Mouse (Mus musculus): ENCODE results near the gene Nrxn2. TPM values are rescaled to one million over a fixed set of nuclear protein-coding genes. Genes with fewer than 3 reads are reported as not detected.

The Nrxn2 gene
- total RNA-seq, 2 experiments from 2014 or later: 4.3 to 4.8 TPM

DNA sequence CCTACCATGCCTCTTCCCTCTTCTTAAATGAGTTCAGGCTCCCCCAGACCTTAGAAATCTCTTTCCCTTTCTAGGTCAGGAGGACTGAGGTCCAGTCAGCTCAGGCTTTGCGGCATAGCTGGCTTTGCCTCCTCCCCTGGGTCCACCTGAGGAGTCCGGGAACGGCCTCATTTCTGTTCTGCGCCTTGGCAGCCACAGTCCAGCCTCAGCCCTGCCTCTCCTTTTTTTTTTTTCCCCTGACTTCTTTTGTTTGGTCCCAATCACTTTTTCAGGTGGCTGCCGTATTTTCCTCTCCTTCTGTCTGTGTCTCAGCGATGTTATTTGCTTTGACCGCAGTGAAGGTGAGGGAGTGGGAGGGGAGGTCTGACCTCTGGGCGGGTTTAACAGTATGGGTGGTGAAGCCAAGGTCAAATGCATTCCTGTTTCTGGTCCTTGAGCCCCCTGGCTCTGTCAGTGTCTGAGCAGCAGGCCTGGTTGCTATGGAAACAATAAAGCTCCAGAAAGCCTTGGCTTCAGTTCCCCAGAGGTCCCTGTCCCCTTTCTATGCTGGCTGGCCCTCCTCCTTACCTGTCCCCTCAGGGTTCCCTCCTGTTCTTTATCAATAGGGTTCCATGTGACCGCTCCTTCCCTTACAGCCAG, 34.3 kb downstream of the Nrxn2 start:
- DNase-seq: no peak

DNA sequence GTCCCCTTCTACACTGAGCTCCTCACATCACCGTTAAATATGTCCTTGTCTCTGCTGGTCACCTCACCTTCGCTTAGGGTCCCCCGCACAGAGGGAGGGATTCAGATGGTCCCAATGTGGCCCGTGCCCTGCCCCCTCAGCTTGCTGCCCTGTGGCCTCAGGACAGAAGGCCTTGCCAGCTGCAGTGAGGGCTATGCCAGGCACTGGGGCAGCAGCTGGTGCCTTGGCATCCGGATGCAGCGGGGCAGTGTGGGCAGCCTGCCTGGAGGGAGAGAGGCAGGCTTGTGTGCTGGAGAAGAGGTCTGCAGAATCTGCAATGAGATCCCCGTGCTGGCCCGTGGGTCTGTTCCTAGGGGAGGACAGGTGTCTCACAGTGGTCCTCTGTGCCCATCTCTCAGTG, 34.8 kb downstream of the Nrxn2 start:
- DNase-seq: no peak

DNA sequence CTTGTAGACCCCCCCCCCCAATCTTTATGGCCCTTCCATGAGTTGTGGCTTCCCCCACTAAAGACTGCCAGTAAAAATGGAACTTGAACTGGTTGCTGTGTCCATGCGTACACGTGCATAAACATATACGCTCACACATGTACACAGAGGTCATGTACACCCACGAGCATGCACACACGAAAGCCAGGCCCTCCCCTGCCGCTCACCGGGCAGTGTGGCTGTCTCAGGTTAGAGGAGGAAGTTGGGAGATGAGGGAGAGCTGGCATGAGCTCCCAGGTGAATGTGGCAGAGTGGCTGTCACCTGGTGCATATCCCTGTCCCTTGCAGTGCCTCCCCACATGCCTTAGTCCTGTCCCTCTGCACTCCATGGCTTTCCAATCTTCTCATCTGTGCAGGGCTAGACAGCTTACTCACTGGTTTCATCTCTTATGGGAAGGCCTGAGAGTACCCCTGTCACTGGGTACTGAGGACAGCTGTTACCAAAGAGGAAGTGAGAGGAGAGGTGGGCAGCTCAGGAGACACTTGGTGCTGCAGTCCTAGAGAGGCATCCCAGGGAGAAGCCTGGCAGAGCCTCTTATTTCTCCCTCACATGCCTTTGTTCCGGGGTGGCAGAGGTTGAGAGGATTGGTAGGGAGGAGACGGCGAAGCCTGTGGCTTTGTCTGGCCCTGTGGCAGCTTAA, 35.6 kb downstream of the Nrxn2 start:
- no peak for DNase-seq

GRCm38 (mm10) chr19:6459504-6459903, 41.0 kb downstream of the Nrxn2 start:
- peak in 1 of 2 experiments; percentile 25 for DNase-seq

DNA sequence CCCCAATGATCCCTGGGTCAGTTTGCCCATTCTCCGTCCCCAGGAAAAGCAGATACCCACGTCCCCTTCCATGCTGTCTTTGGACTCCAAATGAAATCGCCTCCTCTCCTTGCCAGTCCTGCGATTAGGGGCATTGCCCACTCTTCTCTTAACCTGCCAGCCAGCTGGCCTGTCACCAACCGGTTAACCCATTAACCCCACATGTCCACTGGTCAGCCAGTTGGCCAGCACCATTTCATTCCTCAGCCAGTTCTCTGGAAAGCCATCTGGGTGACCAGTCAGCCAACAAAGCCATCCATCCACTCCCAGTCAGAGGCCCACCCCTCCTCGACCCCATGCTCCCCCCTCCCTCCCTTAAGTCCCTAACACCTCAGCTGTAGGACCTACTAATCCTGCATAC, 44.3 kb downstream of the Nrxn2 start:
- DNase-seq: no peak

- no peak for DNase-seq
Measured at GRCm38 (mm10) chr19:6464306-6465071, 46.0 kb downstream of the Nrxn2 start.

DNA sequence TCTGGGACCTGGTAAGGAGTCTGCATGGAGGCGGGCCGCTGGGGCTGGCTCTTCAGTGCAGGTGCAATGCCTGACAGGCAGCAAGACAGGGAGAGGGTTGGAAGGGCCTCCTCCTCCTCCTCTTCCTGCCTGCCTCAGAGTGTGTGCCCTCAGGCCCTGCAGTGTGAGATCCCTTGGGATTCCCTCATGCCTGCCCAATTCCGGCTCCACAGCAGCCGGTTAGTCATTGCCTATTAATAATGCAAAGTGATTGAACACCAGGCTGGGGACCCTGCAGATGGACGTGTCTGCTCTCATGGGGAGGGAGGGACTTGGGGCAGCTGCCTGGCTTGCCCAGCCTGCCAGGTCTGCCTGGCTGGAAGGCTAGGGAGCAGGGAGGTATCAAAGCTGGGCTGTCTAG, 46.6 kb downstream of the Nrxn2 start:
- DNase-seq: no peak

GRCm38 (mm10) chr19:6466945-6467344, 48.4 kb downstream of the Nrxn2 start:
- DNase-seq: no peak

DNA sequence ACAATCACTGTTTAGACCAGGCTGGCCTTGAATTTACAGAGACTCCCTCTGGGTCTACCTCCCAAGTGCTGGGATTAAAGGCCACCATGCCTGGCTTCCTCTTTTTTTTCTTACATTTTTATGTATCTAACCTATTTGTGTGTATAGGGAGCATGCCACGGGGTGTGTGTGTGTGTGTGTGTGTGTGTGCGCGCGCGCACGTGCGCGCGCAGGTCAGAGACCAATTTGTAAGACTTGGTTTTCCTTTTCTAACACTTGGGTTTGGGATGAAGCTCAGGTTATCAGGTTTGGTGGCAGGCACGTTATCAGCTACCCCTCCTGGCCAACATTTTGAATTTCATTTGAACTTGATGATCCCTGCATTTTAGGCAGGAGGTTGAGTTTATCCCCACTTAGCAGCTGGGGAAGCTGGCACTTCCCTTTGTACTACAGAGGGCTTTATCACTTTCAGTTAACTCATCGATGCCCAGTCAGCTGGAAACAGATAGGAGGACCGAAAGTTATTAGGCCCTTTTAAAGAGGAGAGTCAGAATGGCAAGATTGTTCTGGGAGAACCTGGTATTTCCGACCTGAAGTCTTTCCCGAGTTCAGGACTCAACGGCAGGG, 48.9 kb downstream of the Nrxn2 start:
- DNase-seq: no peak

DNA sequence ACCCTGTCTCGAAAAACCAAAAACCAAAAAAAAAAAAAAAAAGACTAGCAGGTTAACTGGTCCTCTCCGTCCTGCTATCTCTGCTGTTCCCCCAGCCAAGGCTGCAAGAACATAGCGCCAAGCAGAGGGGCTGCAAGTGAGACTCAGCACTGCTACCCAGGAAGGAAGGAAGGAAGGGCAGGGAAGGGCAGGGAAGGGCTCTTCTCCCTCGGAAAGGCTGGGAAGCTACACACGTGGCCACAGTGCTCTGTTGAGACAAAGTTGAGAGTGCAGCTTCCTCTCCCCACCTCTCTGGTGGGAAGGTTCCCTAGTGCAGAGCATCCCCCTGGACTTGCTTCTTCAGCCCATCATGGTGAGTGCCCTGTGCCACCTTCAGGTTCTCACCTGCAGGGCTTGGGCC, 53.1 kb downstream of the Nrxn2 start:
- DNase-seq: no peak

DNA sequence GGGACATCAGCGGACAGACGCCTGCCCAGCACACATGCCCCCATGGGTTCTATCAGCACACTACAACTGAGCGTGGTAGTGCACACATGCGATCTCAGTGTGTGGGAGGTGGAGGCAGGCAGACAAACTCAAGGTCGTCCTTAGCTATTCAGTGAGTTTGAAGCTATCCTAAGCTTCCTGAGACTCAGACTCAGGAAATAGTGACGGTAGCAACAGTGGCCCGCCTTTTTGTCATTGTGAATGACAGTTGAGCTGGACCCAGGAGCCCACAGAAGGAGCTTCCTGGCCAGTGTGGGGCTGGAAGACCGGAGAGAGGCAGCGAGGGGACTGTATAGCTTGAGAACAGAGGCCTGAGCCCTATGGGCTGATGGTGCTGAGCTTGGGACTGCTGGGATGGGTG, 54.3 kb downstream of the Nrxn2 start:
- DNase-seq: no peak

DNA sequence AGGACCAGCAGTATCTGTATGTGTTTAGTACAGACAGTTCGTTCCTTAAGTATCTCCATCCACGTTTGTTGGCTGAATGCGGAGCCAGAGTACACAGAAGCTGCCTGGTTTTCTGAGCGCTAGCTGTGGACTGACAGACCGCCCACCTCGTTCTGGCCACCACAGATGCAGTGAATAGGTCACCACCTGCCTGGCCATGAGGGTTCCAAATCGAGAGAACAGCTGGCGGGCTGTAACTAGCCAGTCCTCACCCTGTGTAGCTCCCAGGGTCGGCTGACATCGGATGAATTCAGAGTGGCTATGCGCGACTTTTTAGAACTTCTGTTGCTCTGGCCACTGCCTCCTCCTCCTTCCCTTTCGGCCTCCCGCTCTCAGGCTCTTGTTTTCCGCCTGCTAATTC, 56.2 kb downstream of the Nrxn2 start:
- no peak for DNase-seq

- peak in 1 of 2 experiments; percentile 33 for DNase-seq
Measured at GRCm38 (mm10) chr19:6475129-6475528, 56.6 kb downstream of the Nrxn2 start.

- no peak for DNase-seq
Measured at GRCm38 (mm10) chr19:6477007-6477406, 58.5 kb downstream of the Nrxn2 start.

DNA sequence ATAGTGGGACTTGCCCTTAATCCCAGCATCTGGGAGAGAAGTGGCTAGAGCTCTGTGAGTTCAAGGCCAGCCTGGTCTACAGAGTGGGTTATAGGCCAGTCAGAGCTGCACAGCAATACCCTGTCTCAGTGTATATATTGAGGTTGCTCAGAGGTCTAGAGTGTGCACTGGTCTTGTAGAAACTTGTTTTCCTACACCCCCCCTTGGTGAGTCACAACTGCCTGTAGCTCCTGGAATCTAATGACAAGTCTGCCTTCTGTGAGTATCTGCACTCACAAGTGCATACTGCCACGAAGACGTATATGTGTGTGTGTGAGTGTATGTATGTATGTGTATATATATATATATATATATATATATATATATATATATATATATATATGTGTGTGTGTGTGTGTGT, 60.0 kb downstream of the Nrxn2 start:
- no peak for DNase-seq

GRCm38 (mm10) chr19:6482886-6483285, 64.4 kb downstream of the Nrxn2 start:
- no peak for DNase-seq

GRCm38 (mm10) chr19:6485059-6485630, 66.6 kb downstream of the Nrxn2 start:
- no peak for DNase-seq

DNA sequence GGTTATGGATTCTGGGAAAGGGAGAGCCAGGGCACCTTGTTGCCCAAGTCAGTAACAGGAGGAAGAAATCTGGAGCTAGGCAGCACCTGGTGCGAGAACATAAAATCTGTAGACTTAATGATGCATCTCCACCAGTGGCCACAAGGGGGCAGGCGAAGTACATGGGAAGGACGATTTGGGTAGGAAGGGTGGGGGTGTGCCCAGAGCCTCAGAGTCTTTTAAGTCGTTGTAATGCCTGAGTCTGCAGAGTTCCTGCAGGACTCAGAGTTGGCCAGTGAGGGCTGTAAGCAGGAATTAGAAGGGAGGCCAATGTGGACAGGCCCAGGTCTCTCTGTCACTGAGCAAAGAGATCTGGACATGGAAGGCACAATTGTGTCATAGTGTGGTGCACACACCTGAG, 70.5 kb downstream of the Nrxn2 start:
- DNase-seq: peak; percentile 73 to 94

GRCm38 (mm10) chr19:6491538-6491937, 73.0 kb downstream of the Nrxn2 start:
- no peak for DNase-seq

- peak; percentile 72 to 76 for DNase-seq
Measured at GRCm38 (mm10) chr19:6492124-6492523, 73.6 kb downstream of the Nrxn2 start.

DNA sequence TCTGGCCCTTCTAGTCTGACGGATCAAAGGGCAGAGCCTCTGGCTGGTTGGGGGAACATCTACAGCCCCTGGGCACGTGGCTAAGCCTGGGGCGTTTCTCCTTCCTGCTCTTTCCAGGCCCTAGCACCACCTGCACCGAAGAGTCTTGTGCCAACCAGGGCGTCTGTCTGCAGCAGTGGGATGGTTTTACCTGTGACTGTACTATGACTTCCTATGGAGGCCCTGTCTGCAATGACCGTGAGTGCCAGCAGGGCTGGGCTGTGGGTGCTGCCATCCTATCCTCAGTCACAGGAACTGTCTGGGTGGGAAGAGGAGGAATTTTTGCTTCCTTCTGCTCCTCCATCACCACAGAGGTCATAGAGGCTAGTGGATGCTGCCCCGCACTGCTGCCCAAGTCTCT, 74.7 kb downstream of the Nrxn2 start:
- DNase-seq: no peak

GRCm38 (mm10) chr19:6494032-6494431, 75.5 kb downstream of the Nrxn2 start:
- no peak for DNase-seq
